Mouse (Mus musculus) brain, adult 2 months (tissue): ENCODE results near the gene Gm21094.
"Not testable (repeated sequence)": the region's sequence is repeated elsewhere in the genome, so short reads cannot be mapped to it uniquely, and the experiment has no call there.

Experiments used
- DNase-seq: peaks from one replicate; pipeline ENCODE4 v3.0.0; 2011; ENCODE audit warnings: low read depth, low spot score

The Gm21094 gene

GRCm38 (mm10) chrY:32620343-32620742 is at the start of gene Gm21094:
TSS of gene Gm21094 (minus strand) at chrY:32620443.
- not testable (repeated sequence) for DNase-seq
